Mouse (Mus musculus) telencephalon, adult 2 months (tissue): ENCODE measurements at regions not wholly inside any gene's neighbourhood (a gene's known extent, or its start where the extent isn't known, plus 50 kb on each side); places are given as distances from the start of the nearest gene placed in this dataset.
"Not testable (repeated sequence)": the region's sequence is repeated elsewhere in the genome, so short reads cannot be mapped to it uniquely, and the experiment has no call there.

Experiments
- DNase-seq: peaks from one replicate; pipeline ENCODE4 v3.0.0-alpha.2; 2011; ENCODE audit warnings: low read depth, low spot score

DNA sequence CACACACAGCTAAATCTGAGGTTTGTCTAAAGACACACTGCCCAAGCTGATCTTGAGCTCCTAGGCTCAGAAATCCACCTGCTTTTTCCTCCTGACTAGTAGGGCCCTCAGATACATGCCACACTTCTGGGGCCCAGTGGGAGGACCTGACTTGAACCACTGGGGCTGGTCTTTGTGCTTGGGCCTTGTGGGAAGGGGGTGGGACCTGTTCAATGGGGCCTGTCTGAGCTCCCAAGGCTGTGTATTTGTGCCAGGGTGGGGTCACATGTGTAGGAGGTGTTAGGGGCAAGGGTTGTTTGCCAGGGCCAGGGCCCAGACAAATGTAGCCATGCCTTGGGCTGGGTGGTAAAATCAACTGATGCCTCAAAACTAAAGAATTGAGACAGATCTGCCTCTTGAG is 56.8 kb downstream of the Gm8765 start:
- not testable (repeated sequence) for DNase-seq

DNA sequence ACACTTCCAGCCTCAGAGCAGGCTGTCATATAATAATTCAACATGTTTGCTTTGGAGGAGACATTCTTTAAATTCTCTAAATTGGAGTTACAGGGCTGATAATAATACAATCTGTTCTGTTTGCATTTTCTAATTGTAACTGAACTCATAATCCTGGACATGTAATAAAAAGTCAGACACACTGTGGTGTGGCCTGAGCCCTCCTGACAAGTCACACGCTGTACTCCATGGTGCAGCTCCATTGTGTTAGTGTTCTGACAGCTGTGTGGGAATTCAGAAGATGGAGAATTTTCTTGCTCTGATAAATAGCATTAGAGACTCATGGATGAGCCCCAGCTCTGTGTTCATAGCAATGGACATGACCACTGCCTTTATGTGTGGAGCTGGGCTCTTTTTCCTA is 58.2 kb downstream of the Gm8765 start:
- not testable (repeated sequence) for DNase-seq

DNA sequence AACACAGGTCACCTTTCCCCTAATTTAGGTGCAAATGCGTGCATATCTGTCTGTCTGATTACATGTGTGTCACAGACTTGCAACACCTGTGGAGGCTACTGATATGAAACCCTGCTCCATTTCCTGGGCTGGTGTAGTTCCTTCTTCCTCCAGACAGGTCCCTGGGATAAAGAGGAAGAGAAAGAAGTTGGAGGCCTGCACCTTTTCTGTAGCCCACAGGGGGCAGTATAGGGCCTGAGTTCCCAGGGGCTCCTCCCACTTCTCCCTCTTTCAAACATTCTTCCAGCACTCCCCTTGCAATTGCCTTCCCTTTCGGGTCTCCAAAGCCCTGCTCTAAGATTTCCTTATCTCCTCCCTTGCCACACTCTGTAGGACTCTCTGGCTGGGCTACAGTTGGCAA is 66.5 kb downstream of the Gm8765 start:
- no peak for DNase-seq

DNA sequence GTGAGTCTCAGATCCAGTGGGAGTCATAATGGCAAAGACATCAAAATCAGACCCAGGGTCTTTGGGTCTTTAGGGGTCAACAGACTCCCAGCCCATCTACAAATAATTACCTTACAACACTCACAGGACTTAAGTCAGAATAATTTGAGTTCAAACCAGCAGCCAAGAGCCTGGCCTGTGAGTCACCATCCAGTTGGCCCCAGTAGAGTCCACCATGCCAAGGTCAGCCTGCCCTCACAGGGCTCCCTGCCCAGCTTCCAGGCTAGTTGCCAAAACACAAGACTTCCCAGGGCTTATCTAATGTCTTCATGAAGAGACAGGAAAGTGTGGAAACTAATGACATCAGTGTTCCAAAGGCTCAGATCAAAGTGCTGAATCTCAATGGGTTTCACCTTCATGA is 81.9 kb downstream of the Gm8765 start:
- DNase-seq, result not testable (repeated sequence)

DNA sequence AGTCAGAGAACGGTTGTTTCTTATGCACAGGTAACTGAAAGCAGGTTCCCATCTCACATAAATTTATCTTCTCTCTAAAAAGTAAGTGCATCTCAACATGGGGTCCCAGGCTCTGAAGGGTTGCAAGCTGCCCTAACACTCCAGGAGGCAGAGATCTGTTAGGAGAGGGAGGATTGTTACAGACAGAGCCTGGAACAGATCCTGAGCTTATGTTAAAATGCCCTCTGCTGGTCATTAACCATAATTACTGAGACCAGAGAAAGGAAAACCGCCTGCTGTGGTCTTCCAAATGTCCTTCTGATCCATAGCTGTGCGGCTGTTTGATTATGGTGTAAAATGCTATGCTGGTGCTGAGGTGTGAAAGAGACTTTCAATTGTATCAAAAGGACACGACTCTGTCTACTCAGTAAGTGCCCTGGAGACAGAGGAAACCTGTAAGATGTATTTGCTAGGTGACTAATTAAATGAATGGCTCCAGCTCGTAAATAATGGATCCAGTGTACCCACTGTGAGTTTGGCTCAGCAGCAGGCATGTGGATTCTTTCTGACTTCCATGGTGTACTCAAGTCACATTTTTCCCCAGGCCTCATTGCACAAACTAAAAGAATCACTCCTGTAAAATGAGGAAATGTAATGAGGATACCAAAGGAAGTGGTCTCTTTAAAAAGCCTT is 131.9 kb downstream of the Gm8765 start:
- DNase-seq, result peak; percentile 0
